Mouse (Mus musculus): ENCODE results near the gene Sarm1. TPM values are rescaled to one million over a fixed set of nuclear protein-coding genes. Genes with fewer than 3 reads are reported as not detected.
A peak's percentile ranks its signal among the peaks of the same experiment; 100 is the strongest.
"Not testable (repeated sequence)": the region's sequence is repeated elsewhere in the genome, so short reads cannot be mapped to it uniquely, and the experiment has no call there.

The Sarm1 gene
- total and polyA plus RNA-seq, 2 experiments from 2014 or later, result 34.7 to 47.5 TPM

GRCm38 (mm10) chr11:78535376-78536079 lies 38.0 kb upstream of the Sarm1 start:
- Histone ChIP-seq H3K36me3 (ENCODE audit: insufficient read depth) (peaks cover 16% of the 10 kb centered on the region), H3K4me3 (ENCODE audit: low read depth, low read length) (peak overlapping the region; percentile 65), H3K4me2 (ENCODE audit: low read depth) (peak overlapping the region; percentile 64), H3K27me3 (ENCODE audit: insufficient read depth, low read length) (no peaks in the 10 kb centered on the region), H3K4me1 (ENCODE audit: insufficient read depth) (peaks cover 10% of the 10 kb centered on the region), H3K9me3 (ENCODE audit: low read length) (no peaks in the 10 kb centered on the region), H3K27ac (ENCODE audit: low read depth, low read length) (peak overlapping the region; percentile 87), H3K9ac (peak overlapping the region; percentile 68)
- DNase-seq (peak; percentile 41), ATAC-seq (peak; percentile 58)
- WGBS, result under 1% methylated on average over 23 of the region's 23 CpGs
- no peak for TF ChIP-seq CTCF (IDR thresholded peaks at IDR 0.05; ENCODE audit: low read depth)

GRCm38 (mm10) chr11:78534516-78534915 lies 37.0 kb upstream of the Sarm1 start:
- 87% methylated on average over 4 of the region's 4 CpGs for WGBS
- Histone ChIP-seq H3K27me3 (ENCODE audit: insufficient read depth, low read length) (no peaks in the 10 kb centered on the region), H3K36me3 (ENCODE audit: insufficient read depth) (peaks cover 15% of the 10 kb centered on the region), H3K9me3 (ENCODE audit: low read length) (no peaks in the 10 kb centered on the region), H3K4me1 (ENCODE audit: insufficient read depth) (peaks cover 10% of the 10 kb centered on the region), H3K4me2 (ENCODE audit: low read depth) (peak overlapping the region; percentile 64), H3K4me3 (ENCODE audit: low read depth, low read length) (0 out of 2 replicates have a peak overlapping the region, but pooled peaks have one; percentile 65), H3K27ac (ENCODE audit: low read depth, low read length) (no peak overlapping the region), H3K9ac (no peak overlapping the region)
- ATAC-seq, result no peak
- 0 out of 2 replicates have a peak, but pooled peaks have one; percentile 14 for TF ChIP-seq CTCF (IDR thresholded peaks at IDR 0.05; ENCODE audit: low read depth)
- no peak for DNase-seq

- not testable (repeated sequence) for H3K9me3 ChIP-seq (ENCODE audit: low read length); ATAC-seq; DNase-seq
Observed at GRCm38 (mm10) chr11:78531515-78531914, 34.0 kb upstream of the Sarm1 start.

GRCm38 (mm10) chr11:78531046-78531445 lies 33.5 kb upstream of the Sarm1 start:
- DNase-seq (no peak), ATAC-seq (no peak)
- Histone ChIP-seq H3K4me2 (ENCODE audit: low read depth) (no peak overlapping the region), H3K4me1 (ENCODE audit: insufficient read depth) (peaks cover 10% of the 10 kb centered on the region), H3K4me3 (ENCODE audit: low read depth, low read length) (no peak overlapping the region), H3K27ac (ENCODE audit: low read depth, low read length) (no peak overlapping the region), H3K27me3 (ENCODE audit: insufficient read depth, low read length) (no peaks in the 10 kb centered on the region), H3K9ac (no peak overlapping the region), H3K9me3 (ENCODE audit: low read length) (no peaks in the 10 kb centered on the region), H3K36me3 (ENCODE audit: insufficient read depth) (peaks cover 40% of the 10 kb centered on the region)
- WGBS, result 78% methylated on average over 6 of the region's 6 CpGs
- TF ChIP-seq CTCF (IDR thresholded peaks at IDR 0.05; ENCODE audit: low read depth), result no peak

More at GRCm38 (mm10) chr11:78531515-78531914, 34.0 kb upstream of the Sarm1 start:
- peaks cover 35% of the 10 kb centered on the region for H3K36me3 ChIP-seq (ENCODE audit: insufficient read depth)
- not testable (repeated sequence) for H3K9ac ChIP-seq; H3K4me3 ChIP-seq (ENCODE audit: low read depth, low read length); H3K4me2 ChIP-seq (ENCODE audit: low read depth); H3K27ac ChIP-seq (ENCODE audit: low read depth, low read length); H3K27me3 ChIP-seq (ENCODE audit: insufficient read depth, low read length)
- 91% methylated on average over 10 of the region's 10 CpGs for WGBS
- H3K4me1 ChIP-seq (ENCODE audit: insufficient read depth), result peaks cover 10% of the 10 kb centered on the region

- no peak overlapping the region for H3K4me3 ChIP-seq (ENCODE audit: low read depth, low read length)
- H3K9ac ChIP-seq, result no peak overlapping the region
- DNase-seq, result no peak
- H3K9me3 ChIP-seq (ENCODE audit: low read length), result no peaks in the 10 kb centered on the region
- ATAC-seq, result no peak
- 93% methylated on average over 12 of the region's 12 CpGs for WGBS
- H3K4me1 ChIP-seq (ENCODE audit: insufficient read depth), result peaks cover 9% of the 10 kb centered on the region
- H3K36me3 ChIP-seq (ENCODE audit: insufficient read depth), result peaks cover 50% of the 10 kb centered on the region
- H3K27me3 ChIP-seq (ENCODE audit: insufficient read depth, low read length), result no peaks in the 10 kb centered on the region
- TF ChIP-seq CTCF (IDR thresholded peaks at IDR 0.05; ENCODE audit: low read depth), result no peak
- no peak overlapping the region for H3K4me2 ChIP-seq (ENCODE audit: low read depth)
- no peak overlapping the region for H3K27ac ChIP-seq (ENCODE audit: low read depth, low read length)
Observed at GRCm38 (mm10) chr11:78530001-78530400, 32.4 kb upstream of the Sarm1 start.

GRCm38 (mm10) chr11:78528714-78529113 lies 31.2 kb upstream of the Sarm1 start:
- no peaks in the 10 kb centered on the region for H3K9me3 ChIP-seq (ENCODE audit: low read length)

GRCm38 (mm10) chr11:78524838-78525237 lies 27.3 kb upstream of the Sarm1 start:
- H3K36me3 ChIP-seq (ENCODE audit: insufficient read depth), result peaks cover 96% of the 10 kb centered on the region
- H3K4me2 ChIP-seq (ENCODE audit: low read depth), result no peak overlapping the region
- H3K4me3 ChIP-seq (ENCODE audit: low read depth, low read length), result no peak overlapping the region
- no peak for TF ChIP-seq CTCF (IDR thresholded peaks at IDR 0.05; ENCODE audit: low read depth)
- no peaks in the 10 kb centered on the region for H3K9me3 ChIP-seq (ENCODE audit: low read length)
- no peak for ATAC-seq
- H3K4me1 ChIP-seq (ENCODE audit: insufficient read depth), result no peaks in the 10 kb centered on the region
- 23% methylated on average over 2 of the region's 2 CpGs for WGBS
- DNase-seq, result no peak
- H3K27ac ChIP-seq (ENCODE audit: low read depth, low read length), result no peak overlapping the region
- no peaks in the 10 kb centered on the region for H3K27me3 ChIP-seq (ENCODE audit: insufficient read depth, low read length)
- no peak overlapping the region for H3K9ac ChIP-seq

More at GRCm38 (mm10) chr11:78528714-78529113, 31.2 kb upstream of the Sarm1 start:
- ATAC-seq (no peak), DNase-seq (no peak)
- no peaks in the 10 kb centered on the region for H3K4me1 ChIP-seq (ENCODE audit: insufficient read depth)
- TF ChIP-seq CTCF (IDR thresholded peaks at IDR 0.05; ENCODE audit: low read depth), result no peak
- peaks cover 62% of the 10 kb centered on the region for H3K36me3 ChIP-seq (ENCODE audit: insufficient read depth)
- H3K27ac ChIP-seq (ENCODE audit: low read depth, low read length), result no peak overlapping the region
- H3K27me3 ChIP-seq (ENCODE audit: insufficient read depth, low read length), result no peaks in the 10 kb centered on the region
- H3K4me2 ChIP-seq (ENCODE audit: low read depth), result no peak overlapping the region
- WGBS, result 85% methylated on average over 9 of the region's 9 CpGs
- no peak overlapping the region for H3K4me3 ChIP-seq (ENCODE audit: low read depth, low read length)
- H3K9ac ChIP-seq, result no peak overlapping the region
